In the genomic region with DNA sequence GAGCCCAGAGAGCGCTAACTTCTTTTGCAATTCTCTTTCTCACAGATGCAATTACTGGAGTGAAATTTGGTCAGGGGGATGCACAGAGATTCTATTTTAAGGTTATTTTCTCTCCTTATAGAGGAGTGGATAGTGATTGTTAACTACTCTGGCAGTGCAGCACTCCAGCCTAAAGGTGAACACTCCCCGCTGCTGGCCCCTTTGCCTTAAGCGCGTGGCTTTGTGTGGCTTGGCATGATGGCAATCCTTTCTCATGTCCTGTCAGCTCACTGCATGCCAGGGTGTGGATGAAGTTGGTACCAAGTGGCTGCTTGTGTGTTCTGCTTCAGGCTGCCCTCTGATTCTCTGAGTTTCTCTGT, we compare ENCODE assay signal across 15 mouse cellular contexts.
A peak's percentile ranks its signal among the peaks of the same experiment; 100 is the strongest.
DNase-seq lines count a peak whose midpoint lies in the region; ATAC-seq lines count a peak whose summit lies in the region.
"Had no signal": no experiment of that assay in that cellular context is flagged by ENCODE, and none has a peak within 500 bp of the region (broad histone marks: within the 10 kb centered on the region; RNA-seq: fewer than 3 reads in every experiment).

No protein-coding gene starts in this region.

- H3K9me3 ChIP-seq in midbrain, embryonic 12.5 days = no peaks in the 10 kb centered on the region
- no peaks in the 10 kb centered on the region for H3K9me3 ChIP-seq in midbrain, embryonic 10.5 days (replicated peaks)
- no peaks in the 10 kb centered on the region for H3K9me3 ChIP-seq in hindbrain, embryonic 12.5 days (replicated peaks)
- H3K9me3 ChIP-seq in limb, embryonic 11.5 days (ENCODE audit: control insufficient read depth, low read length) = no peaks in the 10 kb centered on the region
- no peaks in the 10 kb centered on the region for H3K9me3 ChIP-seq in neural tube, embryonic 13.5 days
- no peaks in the 10 kb centered on the region for H3K9me3 ChIP-seq in heart, embryonic 10.5 days
- H3K9me3 ChIP-seq: embryonic facial prominence, embryonic 13.5 days had no signal

- no peaks in the 10 kb centered on the region for H3K36me3 ChIP-seq in midbrain, embryonic 12.5 days
- no peaks in the 10 kb centered on the region for H3K36me3 ChIP-seq in midbrain, embryonic 10.5 days
- H3K36me3 ChIP-seq in hindbrain, embryonic 12.5 days = no peaks in the 10 kb centered on the region
- no peaks in the 10 kb centered on the region for H3K36me3 ChIP-seq in limb, embryonic 11.5 days (ENCODE audit: control insufficient read depth, insufficient read depth, low read length)
- no peaks in the 10 kb centered on the region for H3K36me3 ChIP-seq in neural tube, embryonic 13.5 days
- H3K36me3 ChIP-seq in heart, embryonic 10.5 days = no peaks in the 10 kb centered on the region
- H3K36me3 ChIP-seq: embryonic facial prominence, embryonic 13.5 days had no signal

- H3K4me3 ChIP-seq in midbrain, embryonic 12.5 days = no peak overlapping the region
- no peak overlapping the region for H3K4me3 ChIP-seq in midbrain, embryonic 10.5 days
- H3K4me3 ChIP-seq in hindbrain, embryonic 12.5 days = no peak overlapping the region
- H3K4me3 ChIP-seq in limb, embryonic 11.5 days (ENCODE audit: low read depth, low read length) = no peak overlapping the region
- H3K4me3 ChIP-seq in neural tube, embryonic 13.5 days = no peak overlapping the region
- H3K4me3 ChIP-seq in heart, embryonic 10.5 days = no peak overlapping the region
- H3K4me3 ChIP-seq: embryonic facial prominence, embryonic 13.5 days had no signal

- peaks cover 16% of the 10 kb centered on the region for H3K4me1 ChIP-seq in midbrain, embryonic 12.5 days
- peaks cover 8% of the 10 kb centered on the region for H3K4me1 ChIP-seq in midbrain, embryonic 10.5 days
- H3K4me1 ChIP-seq in hindbrain, embryonic 12.5 days = peaks cover 18% of the 10 kb centered on the region
- H3K4me1 ChIP-seq in limb, embryonic 11.5 days (ENCODE audit: control insufficient read depth, insufficient read depth, low read length) = peaks cover 12% of the 10 kb centered on the region
- H3K4me1 ChIP-seq in neural tube, embryonic 13.5 days (replicated peaks) = peaks cover 33% of the 10 kb centered on the region
- no peaks in the 10 kb centered on the region for H3K4me1 ChIP-seq in heart, embryonic 10.5 days

- no peak for ATAC-seq in midbrain, embryonic 12.5 days (ENCODE audit: low FRiP score, low read depth)
- no peak; the same call in 1 of the 2 replicates for ATAC-seq in hindbrain, embryonic 12.5 days (ENCODE audit: low FRiP score)
- peak; percentile 26; the same call in 1 of the 2 replicates for ATAC-seq in limb, embryonic 11.5 days (ENCODE audit: insufficient number of reproducible peaks, low FRiP score, low TSS enrichment, low read depth)
- ATAC-seq in neural tube, embryonic 13.5 days (ENCODE audit: low read depth) = peak; percentile 44

- 68% methylated on average over 4 of the region's 4 CpGs for WGBS in midbrain, embryonic 12.5 days
- 77% methylated on average over 4 of the region's 4 CpGs for WGBS in midbrain, embryonic 10.5 days
- WGBS in hindbrain, embryonic 12.5 days = 49% methylated on average over 4 of the region's 4 CpGs
- 32% methylated on average over 4 of the region's 4 CpGs for WGBS in limb, embryonic 11.5 days
- 16% methylated on average over 4 of the region's 4 CpGs for WGBS in neural tube, embryonic 13.5 days
- WGBS in heart, embryonic 10.5 days = 56% methylated on average over 4 of the region's 4 CpGs

- H3K9ac ChIP-seq in midbrain, embryonic 12.5 days (replicated peaks) = no peak overlapping the region
- H3K9ac ChIP-seq in hindbrain, embryonic 12.5 days = no peak overlapping the region
- no peak overlapping the region for H3K9ac ChIP-seq in limb, embryonic 11.5 days (ENCODE audit: low read length)
- no peak overlapping the region for H3K9ac ChIP-seq in neural tube, embryonic 13.5 days
- H3K9ac ChIP-seq: embryonic facial prominence, embryonic 13.5 days; liver, embryonic 14.5 days had no signal

- no peaks in the 10 kb centered on the region; the same call in 1 of the 2 replicates for H3K27me3 ChIP-seq in midbrain, embryonic 12.5 days
- peaks cover 5% of the 10 kb centered on the region; the same call in 1 of the 2 replicates for H3K27me3 ChIP-seq in midbrain, embryonic 10.5 days (ENCODE audit: low read depth, poor library complexity, severe bottlenecking)
- H3K27me3 ChIP-seq in hindbrain, embryonic 12.5 days = no peaks in the 10 kb centered on the region
- no peaks in the 10 kb centered on the region for H3K27me3 ChIP-seq in limb, embryonic 11.5 days (ENCODE audit: control insufficient read depth, insufficient read depth, low read length)
- H3K27me3 ChIP-seq in neural tube, embryonic 13.5 days = peaks cover 22% of the 10 kb centered on the region
- H3K27me3 ChIP-seq in heart, embryonic 10.5 days (ENCODE audit: insufficient read depth, poor library complexity, severe bottlenecking) = peaks cover 27% of the 10 kb centered on the region; the same call in 1 of the 2 replicates

- H3K27ac ChIP-seq in midbrain, embryonic 12.5 days (replicated peaks) = peak overlapping the region; percentile 43; the same call in 1 of the 2 replicates
- H3K27ac ChIP-seq in midbrain, embryonic 10.5 days (replicated peaks) = no peak overlapping the region
- peak overlapping the region; percentile 71 for H3K27ac ChIP-seq in hindbrain, embryonic 12.5 days
- H3K27ac ChIP-seq in limb, embryonic 11.5 days (replicated peaks; ENCODE audit: low read depth, low read length) = no peak overlapping the region
- H3K27ac ChIP-seq in neural tube, embryonic 13.5 days (replicated peaks) = peak overlapping the region; percentile 76
- H3K27ac ChIP-seq in heart, embryonic 10.5 days = no peak overlapping the region
- H3K27ac ChIP-seq: embryonic facial prominence, embryonic 13.5 days; liver, embryonic 14.5 days; stomach, postnatal 0 days had no signal

- no peak overlapping the region for H3K4me2 ChIP-seq in midbrain, embryonic 12.5 days (replicated peaks)
- no peak overlapping the region for H3K4me2 ChIP-seq in hindbrain, embryonic 12.5 days (replicated peaks)
- no peak overlapping the region for H3K4me2 ChIP-seq in limb, embryonic 11.5 days (ENCODE audit: low read depth, severe bottlenecking)
- peak overlapping the region; percentile 31 for H3K4me2 ChIP-seq in neural tube, embryonic 13.5 days
- H3K4me2 ChIP-seq: embryonic facial prominence, embryonic 13.5 days had no signal

- DNase-seq in midbrain, embryonic 10.5 days (ENCODE audit: low spot score) = no peak
- DNase-seq in limb, embryonic 11.5 days (ENCODE audit: low spot score) = peak; percentile 26
- DNase-seq in embryo, embryonic 11 days = no peak
- DNase-seq in heart, embryonic 10.5 days (ENCODE audit: low spot score) = no peak
- no peak for DNase-seq in urinary bladder, adult 18-20 months (ENCODE audit: low spot score in 2 of 2)
- DNase-seq: adrenal gland, postnatal 14 days; cerebellum, adult 18-20 months; kidney, adult 9 months; lung, postnatal 10 days had no signal

Comparison
In these comparisons a context has a peak if more than half of its experiments do, and no peak if none do; other contexts are left out.
1. H3K27ac ChIP-seq: peak in midbrain, embryonic 12.5 days (single experiment), hindbrain, embryonic 12.5 days (single experiment) and neural tube, embryonic 13.5 days (single experiment); none in midbrain, embryonic 10.5 days (single experiment), limb, embryonic 11.5 days (single experiment) and heart, embryonic 10.5 days (single experiment).
2. ATAC-seq: peak in limb, embryonic 11.5 days (single experiment) and neural tube, embryonic 13.5 days (single experiment); none in midbrain, embryonic 12.5 days (single experiment) and hindbrain, embryonic 12.5 days (single experiment).